Mouse (Mus musculus) B cell, adult 2 months (primary cell): ENCODE results near the gene Morn4.

Experiments
- DNase-seq, 2 experiments: peaks; one replicate each; pipeline ENCODE4 v3.0.0; 2022

The Morn4 gene

DNA sequence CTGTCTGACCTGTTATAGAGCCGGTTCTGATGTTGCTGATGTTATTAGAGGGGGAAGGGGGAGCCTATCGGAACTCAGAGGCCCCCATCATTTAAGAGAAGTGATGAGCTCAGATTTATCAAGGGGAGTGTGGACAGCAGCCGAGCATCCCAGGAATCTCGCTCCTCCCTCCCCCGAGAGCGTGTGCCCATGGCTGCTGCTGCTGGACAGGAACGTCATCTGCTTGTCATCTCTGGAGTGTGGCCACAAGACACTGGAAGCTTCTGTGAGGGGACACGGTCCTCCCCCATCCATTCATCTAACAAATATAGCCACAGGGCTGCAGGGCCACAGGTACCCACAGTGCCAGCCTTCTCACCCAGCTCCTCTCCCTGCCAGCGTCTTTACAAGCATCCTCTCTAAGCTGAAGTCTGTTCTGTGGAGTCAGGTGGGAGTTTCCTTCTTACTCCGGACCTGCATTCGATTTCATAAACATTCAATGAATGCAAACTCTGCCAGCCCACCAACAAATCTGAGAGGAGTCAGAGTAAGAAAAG lies 48.9 kb downstream of the Morn4 start:
- no peak for DNase-seq

- no peak for DNase-seq
Measured at GRCm38 (mm10) chr19:42036357-42036756, 49.8 kb downstream of the Morn4 start.

DNA sequence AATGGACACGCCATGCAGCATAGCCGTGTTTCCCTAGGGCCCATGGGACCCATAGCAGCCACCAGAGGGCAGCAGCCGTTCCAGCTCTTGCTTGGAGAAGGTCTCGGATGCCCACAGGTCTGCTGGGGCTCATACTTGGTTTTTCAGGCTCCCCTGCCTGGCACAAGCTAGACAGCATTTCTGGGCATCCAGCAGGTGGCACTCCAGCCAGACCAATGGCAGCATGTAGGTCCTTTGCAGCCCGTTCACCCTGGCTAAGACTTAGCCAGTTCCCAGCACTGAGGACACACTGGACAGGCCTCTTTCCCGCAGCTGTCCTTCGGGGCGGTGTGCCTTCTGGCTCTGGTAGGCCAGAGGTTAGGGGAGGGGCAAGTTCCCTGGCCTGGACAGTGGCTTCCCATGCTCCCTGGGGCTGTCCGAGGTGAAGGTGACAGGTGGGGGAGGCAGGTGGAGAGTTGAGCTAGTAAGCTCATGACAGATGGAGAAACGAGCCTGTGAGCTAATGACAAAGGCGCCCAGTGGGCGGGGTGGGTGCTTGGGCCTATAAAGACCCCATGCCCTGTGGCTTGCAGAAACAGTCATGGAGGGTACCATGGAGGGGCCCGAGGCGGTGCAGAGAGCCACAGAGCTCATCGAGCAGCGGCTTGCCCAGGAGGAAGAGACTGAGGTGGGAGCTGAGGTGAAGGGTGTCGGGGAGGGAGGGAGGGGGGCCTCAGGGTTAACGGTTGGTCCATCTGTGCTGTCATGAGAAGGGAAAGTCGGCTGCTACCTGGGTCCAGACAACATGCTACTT lies 50.5 kb downstream of the Morn4 start, which contains the start of gene Ankrd2:
Gene Ankrd2, plus strand, starts transcription at position 545 of the 793 bp plus-strand sequence.
- DNase-seq, result peak; percentile 77 to 80

DNA sequence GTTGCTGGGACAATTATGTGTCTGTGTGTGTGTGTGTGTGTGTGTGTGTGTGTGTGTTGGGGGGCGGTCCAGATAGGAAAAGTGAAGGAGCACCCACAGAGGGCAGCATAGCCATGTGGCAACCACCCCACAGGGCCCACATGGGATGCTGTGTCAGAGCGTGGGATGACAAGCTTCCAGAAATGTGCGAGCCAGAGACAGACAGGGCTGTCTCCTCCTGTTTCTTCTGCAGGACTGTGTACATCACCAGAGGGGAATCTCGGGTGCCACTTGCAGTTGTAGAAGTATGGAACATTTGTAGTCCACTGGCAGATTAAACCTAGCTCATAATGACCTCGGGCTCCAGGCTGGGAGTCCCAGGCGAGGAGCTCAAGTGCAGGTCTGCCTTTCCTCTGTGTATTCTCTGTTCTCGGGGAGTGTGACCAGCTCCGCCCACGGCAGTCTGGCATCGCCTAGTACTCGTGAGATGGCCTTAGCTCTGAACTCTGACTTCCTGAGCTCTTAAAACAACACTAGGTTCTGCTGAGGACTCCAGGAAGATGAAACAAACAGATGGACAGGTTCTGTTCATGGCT lies 51.2 kb downstream of the Morn4 start:
- no peak for DNase-seq

GRCm38 (mm10) chr19:42034146-42034775 lies 51.9 kb downstream of the Morn4 start:
- DNase-seq, result no peak

DNA sequence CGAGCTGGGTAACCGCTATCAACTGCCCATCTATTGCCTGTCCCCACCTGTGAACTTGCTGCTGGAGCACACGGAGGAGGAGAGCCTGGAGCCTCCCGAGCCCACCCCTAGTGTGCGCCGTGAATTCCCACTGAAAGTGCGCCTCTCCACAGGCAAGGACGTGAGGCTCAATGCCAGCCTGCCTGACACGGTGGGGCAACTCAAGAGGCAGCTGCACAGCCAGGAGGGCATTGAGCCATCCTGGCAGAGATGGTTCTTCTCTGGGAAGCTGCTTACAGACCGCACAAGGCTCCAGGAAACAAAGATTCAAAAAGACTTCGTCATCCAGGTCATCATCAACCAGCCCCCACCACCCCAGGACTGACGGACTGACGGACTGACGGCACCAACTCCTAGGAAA lies 52.5 kb downstream of the Morn4 start:
- DNase-seq, result no peak

DNA sequence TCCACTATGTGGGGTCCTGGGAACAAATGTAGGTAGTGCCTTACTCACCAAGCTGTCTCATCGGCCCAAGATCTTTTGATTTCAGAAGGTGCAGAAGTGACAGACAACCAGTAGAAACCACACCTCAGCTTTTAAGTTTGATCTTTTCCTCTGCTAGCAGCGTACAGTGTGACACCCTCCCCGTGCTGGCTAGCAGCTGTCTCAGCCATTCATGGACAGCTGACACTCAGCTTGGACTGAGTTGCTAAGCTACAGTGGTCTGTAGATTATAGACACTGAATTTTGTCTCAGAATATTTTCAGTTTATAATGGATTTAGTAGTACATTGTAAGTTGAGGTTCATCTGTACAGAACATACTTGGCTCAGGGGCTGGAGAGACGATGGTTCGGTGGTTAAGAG lies 55.0 kb downstream of the Morn4 start:
- no peak for DNase-seq

DNA sequence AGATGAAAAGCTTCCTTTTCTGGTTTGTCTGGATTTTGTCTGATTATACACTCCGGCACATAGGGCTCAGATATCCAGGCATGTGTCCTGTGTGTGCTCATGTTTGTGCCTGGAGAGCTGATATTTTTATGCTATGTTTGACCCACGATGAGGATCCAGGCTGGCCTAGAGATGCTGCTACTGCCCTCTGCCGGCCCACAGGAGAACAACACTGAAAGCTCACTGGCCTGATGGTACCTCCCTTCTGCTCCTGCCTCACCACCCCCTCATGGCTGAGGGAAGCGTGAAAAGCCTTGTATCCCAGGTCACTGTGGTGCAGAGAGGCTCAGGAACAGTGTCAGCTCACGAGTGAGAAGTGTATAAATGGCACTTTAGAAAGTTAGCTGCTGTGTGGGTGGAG lies 60.0 kb downstream of the Morn4 start:
- peak; percentile 77 to 79 for DNase-seq
